Mouse (Mus musculus): Measurements from ENCODE around the gene Bzw2. TPM values are rescaled to one million over a fixed set of nuclear protein-coding genes. Genes with fewer than 3 reads are reported as not detected.

Gene Bzw2
- polyA plus RNA-seq, 1 experiment from 2014 or later, result 325 TPM

DNA sequence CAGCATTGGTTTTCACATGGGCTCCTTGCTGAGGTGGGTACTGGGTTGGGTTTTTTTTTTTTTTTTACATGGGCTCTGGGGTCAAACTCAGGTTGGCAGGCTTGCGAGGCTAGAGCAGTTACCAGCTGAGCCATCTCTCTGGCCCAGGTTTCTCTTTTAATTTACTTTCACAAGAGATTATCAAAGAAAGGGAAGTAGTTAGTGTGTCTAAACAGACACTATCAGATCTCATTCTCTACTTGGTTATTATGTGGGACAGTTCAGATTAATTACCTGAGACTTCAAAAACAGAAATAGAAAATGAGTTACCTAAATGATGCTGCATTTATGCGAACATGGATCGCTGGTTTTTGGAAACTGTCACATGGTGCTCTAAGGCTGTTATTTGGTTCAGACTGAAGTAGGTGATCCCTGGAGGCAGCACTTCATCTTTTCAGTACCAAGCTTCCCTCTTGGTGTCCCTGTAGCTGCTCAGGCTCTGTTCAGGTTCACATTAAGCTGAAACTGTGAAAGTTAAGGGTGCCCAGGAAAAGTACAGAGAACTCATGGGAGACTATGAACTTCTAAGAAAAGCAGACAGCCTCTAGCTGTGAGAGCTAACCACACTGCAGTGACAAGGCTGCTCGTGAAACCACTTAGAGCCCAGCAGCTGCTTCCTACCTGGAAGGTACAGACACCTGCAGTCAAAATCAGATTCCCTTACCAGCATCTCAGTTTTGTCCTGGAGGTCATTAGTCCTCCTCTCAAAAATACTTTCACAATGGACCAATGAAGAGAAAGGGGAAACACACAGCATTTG, 79.6 kb downstream of the Bzw2 start:
- H3K4me2 ChIP-seq (replicated peaks; ENCODE audit: low read depth, low read length), result no peak overlapping the region
- H3K36me3 ChIP-seq (ENCODE audit: control insufficient read depth, insufficient read depth, low read length), result no peaks in the 10 kb centered on the region
- H3K27me3 ChIP-seq (ENCODE audit: control insufficient read depth, insufficient read depth, low read length), result no peaks in the 10 kb centered on the region
- no peak for ATAC-seq (ENCODE audit: low FRiP score)
- H3K4me1 ChIP-seq (replicated peaks; ENCODE audit: control insufficient read depth, insufficient read depth, low read length), result no peaks in the 10 kb centered on the region
- no peak overlapping the region for H3K27ac ChIP-seq (ENCODE audit: low read depth, low read length)
- H3K9me3 ChIP-seq (ENCODE audit: control insufficient read depth, low read length), result no peaks in the 10 kb centered on the region
- WGBS, result 79% methylated on average over 4 of the region's 4 CpGs
- H3K4me3 ChIP-seq (ENCODE audit: low read depth, low read length), result no peak overlapping the region
- H3K9ac ChIP-seq (ENCODE audit: low read depth, low read length), result no peak overlapping the region
- no peak for DNase-seq (ENCODE audit: low spot score)

DNA sequence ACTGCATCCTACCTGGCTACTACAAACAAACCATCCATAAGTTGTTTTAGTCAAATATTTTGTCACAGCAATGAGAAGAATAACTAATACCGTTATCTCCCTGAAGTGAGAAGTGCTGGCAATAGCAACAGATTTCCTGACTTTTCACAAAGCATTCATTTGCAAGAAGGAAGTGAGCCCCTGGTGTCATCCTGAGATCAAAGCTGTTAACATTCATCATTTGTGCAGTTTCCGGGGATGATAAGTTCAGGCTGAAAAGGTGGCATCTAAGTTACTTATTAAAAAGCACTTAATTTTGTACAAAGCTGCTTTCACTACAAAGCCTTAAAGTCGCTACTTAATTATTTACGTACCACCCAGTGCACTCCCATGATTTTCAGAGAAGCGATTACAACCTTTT, 85.0 kb downstream of the Bzw2 start:
- ATAC-seq (ENCODE audit: low FRiP score) (no peak), DNase-seq (ENCODE audit: low spot score) (no peak)
- no peaks in the 10 kb centered on the region for H3K9me3 ChIP-seq (ENCODE audit: control insufficient read depth, low read length)
- H3K4me2 ChIP-seq (replicated peaks; ENCODE audit: low read depth, low read length), result no peak overlapping the region
- no peaks in the 10 kb centered on the region for H3K36me3 ChIP-seq (ENCODE audit: control insufficient read depth, insufficient read depth, low read length)
- H3K4me1 ChIP-seq (replicated peaks; ENCODE audit: control insufficient read depth, insufficient read depth, low read length), result no peaks in the 10 kb centered on the region
- no peaks in the 10 kb centered on the region for H3K27me3 ChIP-seq (ENCODE audit: control insufficient read depth, insufficient read depth, low read length)
- H3K27ac ChIP-seq (ENCODE audit: low read depth, low read length), result no peak overlapping the region
- H3K4me3 ChIP-seq (ENCODE audit: low read depth, low read length), result no peak overlapping the region
- H3K9ac ChIP-seq (ENCODE audit: low read depth, low read length), result no peak overlapping the region
- 23% methylated on average over 5 of the region's 5 CpGs for WGBS

DNA sequence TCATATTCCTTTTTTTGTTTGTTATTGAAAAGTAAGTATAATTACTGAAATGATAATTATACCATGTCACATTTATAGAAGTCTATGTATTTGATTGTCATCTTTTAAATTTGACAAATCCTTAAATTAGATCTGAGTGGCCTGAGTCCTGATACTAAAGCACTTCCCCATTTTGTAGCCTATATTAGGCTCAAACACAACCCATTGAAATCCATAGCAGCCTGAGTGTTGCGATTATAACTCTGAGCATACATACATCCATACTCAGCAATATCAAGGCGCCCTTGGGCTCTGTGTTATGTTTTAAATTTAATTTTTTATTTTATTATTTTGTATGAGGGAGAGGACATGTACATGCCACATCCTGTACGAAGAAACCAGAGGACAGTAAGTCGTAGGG, 87.6 kb downstream of the Bzw2 start:
- 91% methylated on average over 4 of the region's 4 CpGs for WGBS

DNA sequence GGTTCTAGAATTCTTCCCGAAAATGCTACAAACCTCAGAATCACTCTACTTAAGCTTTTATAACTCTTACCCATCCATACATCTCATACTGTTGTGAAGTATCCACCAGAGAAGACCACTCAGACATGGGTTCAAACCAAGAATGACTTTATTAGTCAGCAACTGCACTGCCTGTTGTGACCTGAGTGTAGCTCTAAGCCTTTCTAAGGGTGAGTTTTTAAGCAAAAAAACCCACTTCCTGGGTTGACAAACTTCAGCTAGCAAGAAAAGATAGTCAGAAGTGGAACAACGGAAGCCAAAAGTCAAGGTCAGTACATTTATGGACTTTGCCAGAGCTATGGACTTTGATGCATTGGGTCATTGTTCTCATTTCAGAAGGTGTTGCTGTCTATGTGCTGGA, 90.3 kb downstream of the Bzw2 start:
- ATAC-seq (ENCODE audit: low FRiP score), result no peak
- Histone ChIP-seq H3K36me3 (ENCODE audit: control insufficient read depth, insufficient read depth, low read length) (no peaks in the 10 kb centered on the region), H3K4me2 (replicated peaks; ENCODE audit: low read depth, low read length) (no peak overlapping the region), H3K4me3 (ENCODE audit: low read depth, low read length) (no peak overlapping the region), H3K9me3 (ENCODE audit: control insufficient read depth, low read length) (no peaks in the 10 kb centered on the region; the same call in 1 of the 2 replicates), H3K27ac (ENCODE audit: low read depth, low read length) (no peak overlapping the region), H3K27me3 (ENCODE audit: control insufficient read depth, insufficient read depth, low read length) (no peaks in the 10 kb centered on the region), H3K9ac (ENCODE audit: low read depth, low read length) (no peak overlapping the region), H3K4me1 (replicated peaks; ENCODE audit: control insufficient read depth, insufficient read depth, low read length) (no peaks in the 10 kb centered on the region)
- WGBS, result 92% methylated on average over 2 of the region's 2 CpGs
- DNase-seq (ENCODE audit: low spot score), result no peak

More for the DNA sequence above, 87.6 kb downstream of the Bzw2 start:
- no peak overlapping the region for H3K27ac ChIP-seq (ENCODE audit: low read depth, low read length)
- no peaks in the 10 kb centered on the region for H3K4me1 ChIP-seq (replicated peaks; ENCODE audit: control insufficient read depth, insufficient read depth, low read length)
- ATAC-seq (ENCODE audit: low FRiP score), result no peak
- no peak for DNase-seq (ENCODE audit: low spot score)
- H3K9ac ChIP-seq (ENCODE audit: low read depth, low read length), result no peak overlapping the region
- no peaks in the 10 kb centered on the region for H3K36me3 ChIP-seq (ENCODE audit: control insufficient read depth, insufficient read depth, low read length)
- H3K4me3 ChIP-seq (ENCODE audit: low read depth, low read length), result no peak overlapping the region
- no peak overlapping the region for H3K4me2 ChIP-seq (replicated peaks; ENCODE audit: low read depth, low read length)
- no peaks in the 10 kb centered on the region for H3K27me3 ChIP-seq (ENCODE audit: control insufficient read depth, insufficient read depth, low read length)
- H3K9me3 ChIP-seq (ENCODE audit: control insufficient read depth, low read length), result no peaks in the 10 kb centered on the region

DNA sequence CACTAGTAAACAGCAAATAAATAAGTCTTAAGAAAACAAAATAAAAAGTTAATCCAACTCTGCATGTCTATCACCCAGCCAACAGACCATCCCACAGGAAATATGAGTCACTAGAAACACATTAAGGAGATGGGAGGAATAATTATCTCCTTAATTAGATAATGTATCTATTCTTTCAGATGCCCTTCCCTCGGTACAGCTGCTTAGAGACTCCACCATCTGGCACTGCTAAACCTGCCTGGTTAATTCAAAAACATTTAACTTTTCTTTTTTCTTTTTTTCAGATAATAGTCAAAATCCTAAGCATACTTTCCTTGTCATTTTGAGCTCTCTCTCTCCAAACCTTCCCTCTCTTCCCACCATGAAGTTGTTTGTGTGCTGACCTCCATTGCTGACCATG, 92.0 kb downstream of the Bzw2 start:
- H3K9ac ChIP-seq (ENCODE audit: low read depth, low read length), result no peak overlapping the region
- WGBS, result 83% methylated on average over 1 of the region's 1 CpGs
- H3K4me3 ChIP-seq (ENCODE audit: low read depth, low read length), result no peak overlapping the region
- DNase-seq (ENCODE audit: low spot score) (no peak), ATAC-seq (ENCODE audit: low FRiP score) (no peak)
- no peaks in the 10 kb centered on the region for H3K27me3 ChIP-seq (ENCODE audit: control insufficient read depth, insufficient read depth, low read length)
- no peak overlapping the region for H3K27ac ChIP-seq (ENCODE audit: low read depth, low read length)
- H3K9me3 ChIP-seq (ENCODE audit: control insufficient read depth, low read length), result no peaks in the 10 kb centered on the region; the same call in 1 of the 2 replicates
- no peak overlapping the region for H3K4me2 ChIP-seq (replicated peaks; ENCODE audit: low read depth, low read length)
- no peaks in the 10 kb centered on the region for H3K4me1 ChIP-seq (replicated peaks; ENCODE audit: control insufficient read depth, insufficient read depth, low read length)
- H3K36me3 ChIP-seq (ENCODE audit: control insufficient read depth, insufficient read depth, low read length), result no peaks in the 10 kb centered on the region

DNA sequence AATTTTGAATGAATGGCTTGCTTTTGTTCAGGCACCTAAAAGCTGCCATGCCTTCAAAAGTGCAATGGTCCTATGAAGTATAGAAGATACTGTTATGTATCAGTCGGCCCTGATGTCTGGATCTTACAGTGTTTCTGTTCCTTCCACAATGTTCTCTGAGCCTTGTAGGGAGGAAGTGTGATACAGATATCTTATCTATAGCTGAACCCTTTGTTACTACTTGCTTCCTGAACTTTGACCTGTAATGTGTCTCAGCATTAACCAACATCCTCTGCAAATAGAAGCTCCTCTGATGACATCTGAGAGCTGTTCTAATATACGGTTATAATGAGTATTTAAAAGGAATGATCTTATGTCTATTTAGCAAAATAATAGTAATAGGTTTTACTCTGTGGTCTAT, 100.2 kb downstream of the Bzw2 start:
- ATAC-seq (ENCODE audit: low FRiP score) (no peak), DNase-seq (ENCODE audit: low spot score) (no peak)
- Histone ChIP-seq H3K27me3 (ENCODE audit: control insufficient read depth, insufficient read depth, low read length) (no peaks in the 10 kb centered on the region), H3K4me3 (ENCODE audit: low read depth, low read length) (no peak overlapping the region), H3K4me1 (replicated peaks; ENCODE audit: control insufficient read depth, insufficient read depth, low read length) (no peaks in the 10 kb centered on the region), H3K36me3 (ENCODE audit: control insufficient read depth, insufficient read depth, low read length) (no peaks in the 10 kb centered on the region), H3K9me3 (ENCODE audit: control insufficient read depth, low read length) (no peaks in the 10 kb centered on the region), H3K27ac (ENCODE audit: low read depth, low read length) (no peak overlapping the region), H3K4me2 (replicated peaks; ENCODE audit: low read depth, low read length) (no peak overlapping the region), H3K9ac (ENCODE audit: low read depth, low read length) (no peak overlapping the region)
- 89% methylated on average over 2 of the region's 2 CpGs for WGBS

DNA sequence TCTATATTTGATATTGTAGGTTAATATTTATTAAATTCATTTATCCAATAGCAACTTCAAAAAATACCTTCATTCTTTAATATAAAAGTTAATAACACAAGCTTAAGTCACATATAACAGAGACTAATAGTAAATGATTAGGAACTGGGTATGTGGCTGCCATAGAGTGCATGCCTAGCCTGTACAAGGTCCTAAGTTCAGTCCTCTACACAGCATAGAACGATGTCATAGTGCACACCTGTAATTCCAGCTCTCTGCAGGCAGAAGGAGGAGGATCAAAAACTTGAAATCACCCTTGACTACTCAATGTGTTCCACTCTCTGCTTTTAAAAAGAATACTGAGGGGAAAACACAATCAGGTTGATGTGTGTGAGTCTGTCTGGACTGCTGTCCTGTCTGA, 107.6 kb downstream of the Bzw2 start:
- Histone ChIP-seq H3K9me3 (ENCODE audit: control insufficient read depth, low read length) (no peaks in the 10 kb centered on the region), H3K27ac (ENCODE audit: low read depth, low read length) (no peak overlapping the region), H3K4me3 (ENCODE audit: low read depth, low read length) (no peak overlapping the region), H3K4me2 (replicated peaks; ENCODE audit: low read depth, low read length) (no peak overlapping the region), H3K9ac (ENCODE audit: low read depth, low read length) (no peak overlapping the region), H3K27me3 (ENCODE audit: control insufficient read depth, insufficient read depth, low read length) (no peaks in the 10 kb centered on the region), H3K4me1 (replicated peaks; ENCODE audit: control insufficient read depth, insufficient read depth, low read length) (no peaks in the 10 kb centered on the region), H3K36me3 (ENCODE audit: control insufficient read depth, insufficient read depth, low read length) (no peaks in the 10 kb centered on the region)
- ATAC-seq (ENCODE audit: low FRiP score), result no peak
- WGBS, result 92% methylated on average over 1 of the region's 1 CpGs
- DNase-seq (ENCODE audit: low spot score), result no peak

DNA sequence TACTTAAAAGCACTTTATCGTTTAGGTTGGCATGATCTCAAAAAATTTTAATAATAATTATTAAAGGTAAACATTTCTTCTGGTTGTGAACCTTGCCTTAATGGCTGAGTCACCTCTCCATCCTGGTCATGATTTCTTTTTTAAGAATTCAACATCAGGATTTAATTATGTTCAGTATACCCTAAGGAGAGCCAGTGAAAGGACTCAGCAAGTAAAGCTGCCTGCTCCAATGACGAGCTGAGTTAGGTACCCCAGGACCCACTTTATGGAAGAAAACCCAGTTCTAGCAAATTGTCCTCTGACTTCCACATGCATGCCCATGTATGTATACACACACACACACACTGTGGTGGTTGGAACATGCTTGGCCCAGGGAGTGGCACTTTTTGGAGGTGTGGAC, 110.3 kb downstream of the Bzw2 start:
- no peak for DNase-seq (ENCODE audit: low spot score)
- H3K4me3 ChIP-seq (ENCODE audit: low read depth, low read length), result no peak overlapping the region

DNA sequence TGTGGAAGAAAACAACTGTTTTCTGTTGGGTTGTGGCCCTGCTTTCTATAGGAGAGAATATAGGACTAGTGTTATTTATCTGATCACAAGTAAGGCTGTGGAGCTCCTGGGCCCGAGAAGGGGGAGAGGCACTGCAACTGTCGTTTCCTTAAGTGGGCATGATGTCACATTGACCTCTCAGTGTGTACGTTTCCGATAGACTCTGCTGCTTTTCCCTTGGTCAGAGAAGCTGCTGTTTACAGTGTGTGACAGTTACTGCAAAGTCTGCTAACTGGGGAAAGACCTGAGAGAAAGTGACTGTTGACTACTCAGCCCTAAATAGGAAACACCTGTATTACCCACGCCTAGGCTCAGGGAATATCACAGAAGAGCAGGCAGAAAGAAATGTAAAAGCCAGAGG, 111.7 kb downstream of the Bzw2 start:
- Histone ChIP-seq H3K4me3 (ENCODE audit: low read depth, low read length) (no peak overlapping the region), H3K27ac (ENCODE audit: low read depth, low read length) (no peak overlapping the region), H3K9ac (ENCODE audit: low read depth, low read length) (no peak overlapping the region), H3K27me3 (ENCODE audit: control insufficient read depth, insufficient read depth, low read length) (no peaks in the 10 kb centered on the region), H3K4me2 (replicated peaks; ENCODE audit: low read depth, low read length) (no peak overlapping the region), H3K36me3 (ENCODE audit: control insufficient read depth, insufficient read depth, low read length) (no peaks in the 10 kb centered on the region), H3K9me3 (ENCODE audit: control insufficient read depth, low read length) (no peaks in the 10 kb centered on the region), H3K4me1 (replicated peaks; ENCODE audit: control insufficient read depth, insufficient read depth, low read length) (no peaks in the 10 kb centered on the region)
- no peak for ATAC-seq (ENCODE audit: low FRiP score)
- DNase-seq (ENCODE audit: low spot score), result no peak
- WGBS, result 53% methylated on average over 5 of the region's 5 CpGs

More for the DNA sequence above, 110.3 kb downstream of the Bzw2 start:
- H3K9ac ChIP-seq (ENCODE audit: low read depth, low read length), result no peak overlapping the region
- WGBS, result 79% methylated on average over 2 of the region's 2 CpGs
- no peaks in the 10 kb centered on the region for H3K27me3 ChIP-seq (ENCODE audit: control insufficient read depth, insufficient read depth, low read length)
- H3K4me2 ChIP-seq (replicated peaks; ENCODE audit: low read depth, low read length), result no peak overlapping the region
- H3K27ac ChIP-seq (ENCODE audit: low read depth, low read length), result no peak overlapping the region
- ATAC-seq (ENCODE audit: low FRiP score), result no peak
- no peaks in the 10 kb centered on the region for H3K4me1 ChIP-seq (replicated peaks; ENCODE audit: control insufficient read depth, insufficient read depth, low read length)
- H3K9me3 ChIP-seq (ENCODE audit: control insufficient read depth, low read length), result no peaks in the 10 kb centered on the region
- no peaks in the 10 kb centered on the region for H3K36me3 ChIP-seq (ENCODE audit: control insufficient read depth, insufficient read depth, low read length)
